Mouse (Mus musculus) midbrain, postnatal 0 days (tissue): Measurements from ENCODE around the gene Mgat4a. TPM values are rescaled to one million over a fixed set of nuclear protein-coding genes. Genes with fewer than 3 reads are reported as not detected.

Experiments used
- ATAC-seq: fragments of 200-750 bp; cut with Nextera tagmentation; 2 replicates; pipeline ENCODE4 v1.8.0; 2017; ENCODE audit warnings: moderate number of reproducible peaks, mild to moderate bottlenecking, moderate TSS enrichment, moderate library complexity; ENCODE audit not compliant: low FRiP score
- DNase-seq: peaks from one replicate; pipeline ENCODE4 v3.0.0-alpha.2; 2015; ENCODE audit warnings: low spot score
- H3K27ac ChIP-seq: fragments of 300-500 bp; sonication (generic); 2 replicates; pipeline ENCODE4 v1.5.1; 2014; ENCODE audit warnings: low read depth, mild to moderate bottlenecking, low read length, mixed read lengths
- H3K27me3 ChIP-seq: fragments of 300-500 bp; sonication (generic); 2 replicates; pipeline ENCODE4 v1.6.1; 2014; ENCODE audit warnings: low read length, control low read depth, mixed read lengths; ENCODE audit not compliant: insufficient read depth
- H3K36me3 ChIP-seq: fragments of 300-500 bp; sonication (generic); 2 replicates; pipeline ENCODE4 v1.6.1; 2014; ENCODE audit warnings: low read length, control low read depth, mixed read lengths; ENCODE audit not compliant: insufficient read depth
- H3K4me1 ChIP-seq: fragments of 300-500 bp; sonication (generic); 2 replicates; pipeline ENCODE4 v1.6.1; 2014; ENCODE audit warnings: mild to moderate bottlenecking, control low read depth, antibody characterized with exemption, low read length, mixed read lengths; ENCODE audit not compliant: insufficient read depth
- H3K4me2 ChIP-seq: fragments of 300-500 bp; sonication (generic); 2 replicates; pipeline ENCODE4 v1.6.1; 2014; ENCODE audit warnings: low read depth, mild to moderate bottlenecking, low read length, mixed read lengths; ENCODE audit not compliant: poor library complexity, severe bottlenecking
- H3K4me3 ChIP-seq: fragments of 300-500 bp; sonication (generic); 2 replicates; pipeline ENCODE4 v1.5.1; 2014; ENCODE audit warnings: low read depth, mild to moderate bottlenecking, low read length, moderate library complexity
- H3K9ac ChIP-seq: fragments of 300-500 bp; sonication (generic); replicated peaks from 2 replicates; pipeline ENCODE4 v1.6.1; 2014; ENCODE audit warnings: mild to moderate bottlenecking, low read length, moderate library complexity, mixed read lengths; ENCODE audit not compliant: poor library complexity, severe bottlenecking
- H3K9me3 ChIP-seq: fragments of 300-500 bp; sonication (generic); 2 replicates; pipeline ENCODE4 v1.6.1; 2016; ENCODE audit warnings: low read length, control low read depth
- CTCF ChIP-seq: IDR thresholded peaks from 2 replicates; pipeline ENCODE4 v1.5.1; 2016; ENCODE audit warnings: antibody characterized with exemption, mild to moderate bottlenecking
- WGBS: fragments of 180-500 bp; shearing (Covaris S2); extraction: QIAGEN DNeasy Blood & Tissue Kit; methylation state at CpG from one replicate; pipeline ENCODE4 v1.1.7; 2014; 5-methylcytosine and 5-hydroxymethylcytosine counted together
- polyA plus RNA-seq: library from polyadenylated mRNA; unstranded; fragments of >200 nt; fragmentation: Nextera tagmentation; extraction: Ambion mirVana; gene quantifications from 2 replicates; pipeline ENCODE4 v1.2.1, GENCODE M21; 2015
- total RNA-seq: library from RNA; depleted of rRNA; stranded (reverse); fragments of >200 nt; gene quantifications from 2 replicates; pipeline ENCODE4 v1.2.3, GENCODE M21; 2014

Mgat4a gene
- total and polyA plus RNA-seq, 2 experiments from 2014 or later: 9.2 to 27.8 TPM

- WGBS: 92% methylated on average over 3 of the region's 3 CpGs
- no peak overlapping the region for H3K9ac ChIP-seq
- H3K36me3 ChIP-seq: no peaks in the 10 kb centered on the region
- no peaks in the 10 kb centered on the region for H3K9me3 ChIP-seq
- no peak overlapping the region for H3K4me2 ChIP-seq
- H3K4me3 ChIP-seq: no peak overlapping the region
- H3K27me3 ChIP-seq: no peaks in the 10 kb centered on the region
- no peak overlapping the region for H3K27ac ChIP-seq
- no peak for DNase-seq
- no peak for ATAC-seq
- TF ChIP-seq CTCF: peak; percentile 54
- no peaks in the 10 kb centered on the region for H3K4me1 ChIP-seq
Measured at GRCm38 (mm10) chr1:37466322-37466995, 74.4 kb downstream of the Mgat4a start.

DNA sequence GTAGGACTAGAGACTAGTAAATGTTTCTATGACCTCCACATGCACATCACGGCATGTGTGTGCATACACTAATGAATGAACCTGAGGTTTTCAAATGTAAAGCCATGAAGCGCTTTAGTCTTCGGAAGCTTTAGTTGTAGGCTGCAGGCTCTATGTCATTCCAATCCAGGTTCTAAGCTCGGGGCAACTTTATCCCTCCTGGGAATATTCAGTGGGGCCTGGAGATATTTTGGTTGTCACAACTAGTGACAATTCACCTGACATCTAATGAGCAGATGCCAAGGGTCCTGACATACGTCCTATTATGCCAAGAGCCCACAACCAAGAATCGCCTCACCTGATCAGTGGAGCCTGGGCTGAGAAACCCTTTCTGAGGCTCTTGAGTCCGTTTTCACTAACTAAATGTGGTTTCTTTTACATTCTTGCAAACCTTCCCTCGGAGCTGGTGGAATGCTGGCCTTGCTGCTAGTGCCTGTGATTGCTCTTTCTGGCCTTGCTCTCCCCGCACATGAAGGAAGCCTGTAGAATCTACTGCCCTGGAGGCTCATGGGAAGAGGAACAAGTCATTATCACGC is 75.9 kb downstream of the Mgat4a start:
- 90% methylated on average over 10 of the region's 10 CpGs for WGBS
- no peak for TF ChIP-seq CTCF
- H3K4me1 ChIP-seq: no peaks in the 10 kb centered on the region
- no peak for ATAC-seq
- no peak for DNase-seq
- H3K9ac ChIP-seq: no peak overlapping the region
- H3K27me3 ChIP-seq: no peaks in the 10 kb centered on the region
- no peak overlapping the region for H3K4me3 ChIP-seq
- no peak overlapping the region for H3K4me2 ChIP-seq
- H3K36me3 ChIP-seq: 0 out of 2 replicates have a peak, but pooled peaks cover 3% of the 10 kb centered on the region
- H3K27ac ChIP-seq: no peak overlapping the region
- H3K9me3 ChIP-seq: no peaks in the 10 kb centered on the region

DNA sequence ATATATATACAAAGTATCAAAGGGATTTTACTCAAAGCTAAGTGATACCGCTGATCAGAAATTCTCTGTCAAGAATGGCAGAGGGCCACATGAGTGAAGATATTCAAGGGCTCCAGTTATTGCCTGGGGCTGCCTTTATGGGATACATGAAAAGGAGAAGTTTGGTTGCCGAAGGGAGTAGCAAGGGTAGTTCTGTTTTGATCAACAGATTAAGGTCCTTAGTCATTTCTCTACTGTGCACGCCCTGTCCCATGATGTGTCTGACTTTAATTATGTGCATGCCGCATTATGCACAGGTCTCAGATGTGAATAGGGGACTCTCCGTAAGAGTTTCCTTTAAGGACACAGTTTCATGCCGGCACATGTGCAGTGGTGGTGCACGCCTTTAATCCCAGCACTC is 83.3 kb downstream of the Mgat4a start:
- no peak for DNase-seq
- Histone ChIP-seq H3K4me1 (no peaks in the 10 kb centered on the region), H3K36me3 (peaks cover 13% of the 10 kb centered on the region), H3K27ac (no peak overlapping the region), H3K9ac (no peak overlapping the region), H3K4me2 (no peak overlapping the region), H3K4me3 (no peak overlapping the region), H3K9me3 (no peaks in the 10 kb centered on the region), H3K27me3 (no peaks in the 10 kb centered on the region)
- 81% methylated on average over 7 of the region's 7 CpGs for WGBS
- no peak for TF ChIP-seq CTCF
- no peak for ATAC-seq

GRCm38 (mm10) chr1:37451270-37451669 is 89.5 kb downstream of the Mgat4a start:
- no peak overlapping the region for H3K27ac ChIP-seq
- H3K36me3 ChIP-seq: peaks cover 29% of the 10 kb centered on the region
- ATAC-seq (no peak), DNase-seq (no peak)
- H3K27me3 ChIP-seq: no peaks in the 10 kb centered on the region
- H3K9ac ChIP-seq: no peak overlapping the region
- no peak for TF ChIP-seq CTCF
- H3K4me2 ChIP-seq: no peak overlapping the region
- no peaks in the 10 kb centered on the region for H3K9me3 ChIP-seq
- 91% methylated on average over 8 of the region's 8 CpGs for WGBS
- H3K4me1 ChIP-seq: no peaks in the 10 kb centered on the region
- no peak overlapping the region for H3K4me3 ChIP-seq

DNA sequence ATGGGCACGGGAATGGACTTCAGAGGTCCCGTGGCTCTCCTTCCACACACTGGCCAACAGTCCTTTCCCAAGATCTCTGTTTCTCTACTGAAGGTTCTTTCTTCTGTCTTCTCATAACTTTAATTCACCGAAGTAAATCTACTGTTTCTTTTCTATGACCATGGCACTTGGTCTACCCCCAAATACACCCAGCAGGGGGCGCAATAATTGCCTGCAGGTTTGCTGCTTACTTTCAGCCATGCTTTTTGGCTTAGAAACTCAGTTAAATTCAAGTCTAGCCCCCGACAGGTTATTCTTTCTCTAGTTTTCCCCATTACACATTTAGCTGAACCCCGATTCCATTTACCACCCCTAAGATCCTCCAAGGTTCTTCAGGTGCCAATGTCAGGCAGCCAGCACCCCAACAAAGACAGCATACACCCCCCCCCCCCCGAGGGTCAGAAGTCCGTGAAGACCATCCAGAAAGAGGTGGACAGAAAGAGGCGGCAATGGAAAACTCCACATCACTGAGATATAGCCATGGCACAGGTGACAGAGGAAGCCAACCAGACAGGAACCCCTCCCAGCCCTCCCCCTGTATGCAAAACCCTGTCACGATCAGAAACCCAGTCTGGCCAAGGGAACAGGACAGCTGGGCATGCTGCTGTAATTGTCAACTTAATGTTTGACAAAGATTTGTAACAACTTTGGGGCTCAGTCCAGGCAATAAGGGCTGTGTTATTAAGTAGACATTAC is 92.3 kb downstream of the Mgat4a start:
- H3K4me3 ChIP-seq: no peak overlapping the region
- DNase-seq (peak; percentile 28), ATAC-seq (no peak)
- WGBS: 78% methylated on average over 10 of the region's 10 CpGs
- peak; percentile 70 for TF ChIP-seq CTCF
- H3K36me3 ChIP-seq: peaks cover 25% of the 10 kb centered on the region
- H3K27ac ChIP-seq: no peak overlapping the region
- H3K9me3 ChIP-seq: no peaks in the 10 kb centered on the region
- H3K27me3 ChIP-seq: no peaks in the 10 kb centered on the region
- no peak overlapping the region for H3K4me2 ChIP-seq
- no peaks in the 10 kb centered on the region for H3K4me1 ChIP-seq
- no peak overlapping the region for H3K9ac ChIP-seq
